Mouse (Mus musculus): ENCODE data around the gene Sephs1. TPM values are rescaled to one million over a fixed set of nuclear protein-coding genes. Genes with fewer than 3 reads are reported as not detected.

Gene Sephs1
- 10 to 100 TPM; 22.3 to 23.9 TPM for total RNA-seq (2021)

DNA sequence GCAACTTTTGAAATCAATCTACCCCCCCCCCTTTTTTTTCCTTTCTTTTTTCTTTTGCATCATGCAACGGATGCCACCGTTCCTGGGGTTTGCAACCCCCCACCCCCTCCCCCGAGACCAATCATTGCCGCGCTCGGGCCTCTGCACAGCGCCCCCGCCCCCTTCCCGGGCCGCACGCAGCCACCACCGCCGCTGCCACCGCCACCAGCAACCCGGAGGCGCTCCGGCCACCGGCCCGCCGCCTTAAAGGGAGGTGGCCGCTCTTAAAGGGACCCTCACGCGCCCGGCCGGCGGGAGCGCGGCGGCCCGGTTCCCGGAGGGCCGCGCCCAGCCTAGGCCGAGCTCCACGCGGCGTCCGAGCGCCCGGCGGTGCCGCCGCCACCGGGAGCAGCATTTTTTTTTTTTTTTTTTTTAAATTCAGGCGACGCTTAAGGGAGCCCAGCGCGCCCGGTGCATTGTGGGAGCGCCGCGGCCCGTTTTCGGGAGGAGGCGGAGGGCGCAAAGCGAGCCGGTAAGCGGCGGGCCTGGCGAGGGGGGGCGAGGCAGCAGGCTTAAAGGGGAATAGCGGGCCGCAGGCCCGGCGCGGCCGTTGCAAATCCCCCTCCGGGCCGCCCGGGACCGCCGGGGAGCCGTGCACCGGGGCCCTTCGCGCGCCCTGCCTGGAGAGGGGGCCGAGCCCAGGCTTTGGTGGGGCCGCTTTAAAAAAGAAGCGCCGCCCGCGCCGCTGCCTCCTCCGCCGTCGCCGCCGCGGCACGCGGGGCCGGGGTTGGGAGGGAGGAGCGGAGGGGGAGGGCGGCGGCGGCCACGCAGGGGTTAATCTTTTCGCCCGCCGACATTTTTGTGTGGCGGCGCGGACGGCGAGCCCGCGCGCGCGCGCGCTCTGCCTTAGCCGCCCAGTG, at the start of gene Sephs1:
TSS of gene Sephs1 (plus strand) at position 215 of the 899 bp plus-strand sequence.
- intact Hi-C loops (cut with DNase I) = no loop called here
- peak; percentile 84 to 88 for DNase-seq (ENCODE audit: low spot score in 2 of 2)

DNA sequence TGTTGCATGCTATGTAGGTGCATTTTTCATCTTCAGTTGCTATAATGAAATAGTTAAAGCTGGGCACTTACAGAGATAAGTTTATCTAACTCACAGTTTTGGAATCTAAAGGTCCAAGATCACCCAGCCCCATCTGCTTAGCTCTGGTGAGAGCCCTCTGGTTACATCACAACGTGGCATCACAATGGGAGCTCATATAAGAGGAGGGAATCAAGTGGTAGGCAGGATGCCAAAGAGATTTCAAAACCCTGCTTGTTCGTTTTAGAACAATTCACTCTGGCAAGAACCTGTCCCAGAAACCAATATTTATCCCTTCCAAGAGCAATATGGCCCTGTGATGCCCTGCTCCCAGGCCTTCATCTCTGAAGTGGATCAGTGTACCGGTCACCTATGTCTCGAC, 49.2 kb upstream of the Sephs1 start:
- intact Hi-C loops (cut with DNase I) = no loop called here
- no peak for DNase-seq (ENCODE audit: low spot score in 2 of 2)

DNA sequence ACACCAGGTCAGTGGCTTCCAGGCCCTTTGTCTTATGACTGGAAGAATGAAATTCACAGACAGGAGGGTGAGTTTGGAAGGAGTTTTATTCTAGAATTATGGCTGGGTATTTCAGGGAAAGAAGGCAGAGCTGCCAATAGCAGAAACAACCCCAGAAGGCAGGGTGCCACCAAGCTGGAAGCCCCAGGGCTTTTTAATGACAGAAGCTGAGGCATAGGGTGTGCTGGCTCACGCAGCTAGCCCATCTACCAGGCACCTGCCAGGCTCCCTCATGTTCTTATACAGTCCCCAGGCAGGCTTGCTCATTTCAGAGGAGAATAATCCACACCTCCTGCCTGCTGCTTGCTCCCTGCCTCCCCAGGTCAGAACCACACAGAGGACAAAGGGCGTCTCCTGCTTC, 31.9 kb upstream of the Sephs1 start:
- intact Hi-C loops (cut with DNase I) = no loop called here
- DNase-seq (ENCODE audit: low spot score in 2 of 2) = no peak

- DNase-seq (ENCODE audit: low spot score in 2 of 2) = no peak
- intact Hi-C loops (cut with DNase I) = no loop called here
Measured at GRCm38 (mm10) chr2:4857186-4857585, 24.2 kb upstream of the Sephs1 start.

GRCm38 (mm10) chr2:4858161-4858560, 23.2 kb upstream of the Sephs1 start:
- no peak for DNase-seq (ENCODE audit: low spot score in 2 of 2)
- intact Hi-C loops (cut with DNase I) = no loop called here

DNA sequence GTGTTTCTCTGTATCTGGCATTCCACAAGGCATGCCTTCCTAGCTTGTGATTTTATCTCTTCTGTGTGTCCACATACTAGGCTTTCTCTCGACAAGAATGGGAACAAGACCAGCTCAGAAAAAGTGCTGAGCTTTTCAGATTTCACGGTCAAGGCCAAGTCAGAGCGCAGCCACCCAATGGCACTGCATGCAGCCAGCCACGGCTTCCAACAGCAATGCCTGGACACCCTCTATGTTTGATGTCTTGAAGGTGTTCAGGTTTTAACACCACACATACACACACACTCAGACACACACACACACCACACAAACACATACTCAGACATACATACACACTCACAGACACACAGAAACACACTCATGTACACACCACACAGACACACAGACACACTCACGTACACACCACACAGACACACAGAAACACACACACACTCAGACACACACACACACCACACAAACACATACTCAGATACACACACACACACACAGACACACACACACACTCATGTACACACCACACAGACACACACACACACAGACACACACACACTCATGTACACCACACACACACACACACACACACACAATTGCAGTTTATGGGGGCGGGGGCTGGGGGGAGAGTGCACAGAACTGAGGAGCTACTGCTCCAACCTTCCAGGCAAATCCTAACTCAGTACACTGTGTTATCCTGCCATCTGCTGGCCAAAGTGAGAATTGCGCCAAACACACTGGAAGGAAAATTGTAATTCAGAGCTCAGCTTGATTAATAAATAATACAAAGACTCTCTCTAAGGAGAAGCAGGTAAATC, 17.2 kb upstream of the Sephs1 start:
- peak; percentile 46 to 77 for DNase-seq (ENCODE audit: low spot score in 2 of 2)
- intact Hi-C loops (cut with DNase I) = loop anchor here (2.0 to 5.0 kb wide), 2 partner anchors 212 to 365 kb away; partner anchors contain the start of gene Prpf18

DNA sequence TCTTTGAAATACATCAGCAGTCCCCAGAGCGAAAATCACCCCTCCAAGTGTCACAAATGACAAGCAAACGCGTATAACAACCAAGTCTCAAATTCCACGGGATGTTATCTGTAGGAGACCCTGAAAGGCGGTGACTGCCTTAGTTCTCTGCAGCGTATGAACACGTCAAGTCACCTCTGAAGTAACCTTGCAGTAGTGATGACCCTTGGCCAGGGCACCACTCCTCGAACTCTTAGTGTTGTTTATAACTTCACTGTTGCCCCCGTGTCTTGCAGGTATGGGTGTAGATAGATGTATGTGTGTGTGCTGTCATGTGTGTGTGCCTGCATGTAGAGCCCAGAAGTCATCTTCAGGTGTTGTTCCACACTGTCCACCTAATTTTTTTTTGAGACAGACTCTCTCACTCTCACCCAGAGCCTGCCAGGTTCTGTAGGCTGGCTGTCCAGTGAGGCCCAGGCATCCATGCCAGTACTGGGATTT, 16.5 kb upstream of the Sephs1 start:
- DNase-seq (ENCODE audit: low spot score in 2 of 2) = no peak
- intact Hi-C loops (cut with DNase I) = loop anchor here (2.0 to 5.0 kb wide), 2 partner anchors 213 to 366 kb away; partner anchors contain the start of gene Prpf18

DNA sequence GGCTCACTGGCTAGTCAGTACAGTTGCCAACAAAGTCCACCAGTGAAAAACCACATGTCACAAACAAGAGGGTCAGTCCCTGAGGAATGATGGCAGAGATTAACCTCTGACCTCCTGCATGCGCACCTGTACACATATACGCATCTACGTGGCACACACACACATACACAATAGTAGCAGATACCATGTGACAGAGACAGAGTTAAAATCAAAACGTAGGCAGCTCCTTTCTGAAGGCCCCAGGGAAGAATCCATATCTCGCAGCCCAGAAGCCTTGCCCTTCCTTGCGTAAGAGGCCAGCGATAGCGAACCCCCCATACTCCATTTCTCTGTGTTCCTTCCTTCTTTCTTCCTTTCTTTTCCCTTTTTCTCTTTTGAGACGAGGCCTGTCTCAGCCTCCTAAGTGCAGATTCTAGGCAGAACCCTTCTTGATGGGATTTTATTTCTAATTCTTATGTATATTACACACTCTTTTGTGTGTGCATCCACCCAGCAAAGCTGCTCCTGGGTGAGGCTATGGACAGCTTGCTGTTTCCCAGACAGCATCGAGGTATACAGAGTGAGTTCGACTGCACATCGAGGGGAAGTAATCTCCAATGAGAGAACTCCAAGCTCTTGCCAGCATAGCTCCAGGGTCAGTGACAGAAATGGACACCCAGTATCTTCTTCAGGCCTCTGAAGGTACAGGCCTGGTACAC, 13.2 kb upstream of the Sephs1 start:
- intact Hi-C loops (cut with DNase I) = no loop called here
- DNase-seq (ENCODE audit: low spot score in 2 of 2) = no peak

GRCm38 (mm10) chr2:4872740-4873139, 8.6 kb upstream of the Sephs1 start:
- intact Hi-C loops (cut with DNase I) = no loop called here
- DNase-seq (ENCODE audit: low spot score in 2 of 2) = no peak

DNA sequence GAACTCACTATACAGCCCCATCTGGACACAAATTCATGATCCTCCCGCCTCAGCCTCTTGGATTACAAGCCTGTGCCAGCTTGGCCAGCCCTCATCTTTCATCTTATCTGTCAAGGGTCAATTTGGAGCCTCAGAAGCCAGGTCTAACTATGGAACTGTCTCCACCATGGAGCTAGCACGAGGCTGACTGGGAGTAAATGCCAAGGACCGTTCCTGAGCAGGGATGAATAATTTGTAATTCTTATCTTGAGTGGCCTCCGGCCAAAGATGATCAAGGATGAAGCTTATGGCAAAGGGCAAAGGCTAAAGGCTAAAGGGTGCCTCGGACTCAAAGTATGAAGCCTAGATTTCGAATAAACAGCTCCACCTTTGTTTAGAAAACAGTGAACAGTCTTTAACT, 8.0 kb upstream of the Sephs1 start:
- intact Hi-C loops (cut with DNase I) = no loop called here

GRCm38 (mm10) chr2:4875090-4875489, 6.3 kb upstream of the Sephs1 start:
- no peak for DNase-seq (ENCODE audit: low spot score in 2 of 2)

More for the DNA sequence above, 8.0 kb upstream of the Sephs1 start:
- DNase-seq (ENCODE audit: low spot score in 2 of 2) = no peak

DNA sequence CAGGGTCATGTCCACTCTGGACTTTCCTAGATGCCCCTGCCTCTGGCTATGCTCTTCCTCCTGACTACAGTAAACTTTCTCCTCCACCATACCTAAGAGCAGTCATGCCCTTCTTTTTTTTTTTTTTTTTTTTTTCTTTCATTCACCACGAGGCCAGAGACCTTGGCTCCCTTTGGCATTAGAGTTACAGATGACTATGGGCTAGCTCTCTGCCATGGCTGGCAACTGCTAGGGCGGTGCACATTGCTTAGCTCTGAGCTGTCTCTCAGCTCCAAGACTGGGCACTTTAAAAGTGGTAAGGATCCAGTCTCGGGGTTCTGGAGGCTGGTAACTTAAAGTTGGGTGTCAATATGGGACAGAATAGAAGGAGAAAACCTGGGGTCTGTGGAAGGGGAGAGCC, 5.2 kb upstream of the Sephs1 start:
- intact Hi-C loops (cut with DNase I) = no loop called here
- DNase-seq (ENCODE audit: low spot score in 2 of 2) = no peak

More at GRCm38 (mm10) chr2:4875090-4875489, 6.3 kb upstream of the Sephs1 start:
- intact Hi-C loops (cut with DNase I) = no loop called here

GRCm38 (mm10) chr2:4880737-4881349, 521 bp upstream of the Sephs1 start:
- intact Hi-C loops (cut with DNase I) = no loop called here
- DNase-seq (ENCODE audit: low spot score in 2 of 2) = peak; percentile 31 to 41

DNA sequence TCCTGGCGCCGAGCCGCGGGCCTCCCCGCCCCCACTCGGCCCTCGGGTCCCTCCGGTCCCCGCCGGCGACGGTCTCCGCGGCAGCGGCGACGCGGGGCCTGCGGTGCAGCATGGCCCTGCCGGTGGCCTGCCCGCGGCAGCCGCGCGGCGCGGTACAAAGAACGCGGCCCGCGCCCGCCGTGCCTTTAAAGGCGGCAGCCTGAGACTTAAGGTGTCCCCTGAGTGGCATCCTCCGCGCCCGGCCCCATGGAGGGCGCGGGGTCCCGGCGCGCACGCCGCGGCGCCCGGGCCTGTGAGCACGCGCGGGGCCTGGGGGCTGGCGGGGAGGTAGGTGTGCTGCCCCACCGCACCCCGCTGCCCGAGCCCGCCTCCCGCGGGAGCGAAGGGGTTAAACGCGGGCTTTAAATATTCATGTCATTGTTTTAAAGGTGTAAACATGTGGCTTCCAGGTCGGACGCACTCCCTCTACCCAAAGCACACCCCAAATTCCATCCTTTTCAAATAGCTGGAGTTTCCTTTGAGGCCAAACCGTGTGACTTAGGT, 956 bp downstream of the Sephs1 start:
- no peak for DNase-seq (ENCODE audit: low spot score in 2 of 2)
- intact Hi-C loops (cut with DNase I) = no loop called here

- no peak for DNase-seq (ENCODE audit: low spot score in 2 of 2)
- intact Hi-C loops (cut with DNase I) = no loop called here
Measured at GRCm38 (mm10) chr2:4883009-4883704, 1.8 kb downstream of the Sephs1 start.

DNA sequence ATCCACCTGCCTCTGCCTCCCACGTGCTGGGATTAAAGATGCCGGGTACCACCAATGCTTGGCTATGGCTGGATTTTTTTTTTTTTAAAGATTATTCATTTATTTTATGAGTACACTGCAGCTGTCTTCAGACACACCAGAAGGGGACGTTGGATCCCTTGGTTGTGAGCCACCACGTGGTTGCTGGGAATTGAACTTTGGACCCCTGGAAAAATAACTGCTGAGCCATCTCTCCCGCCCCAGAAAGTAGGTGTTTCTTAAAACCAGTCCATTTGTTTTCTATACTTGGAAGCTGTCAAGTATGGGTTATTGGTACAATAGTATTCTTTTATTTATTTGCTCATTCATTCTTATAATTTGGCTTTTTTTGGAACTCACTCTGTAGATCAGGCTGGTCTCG, 5.5 kb downstream of the Sephs1 start:
- intact Hi-C loops (cut with DNase I) = no loop called here
- DNase-seq (ENCODE audit: low spot score in 2 of 2) = no peak

DNA sequence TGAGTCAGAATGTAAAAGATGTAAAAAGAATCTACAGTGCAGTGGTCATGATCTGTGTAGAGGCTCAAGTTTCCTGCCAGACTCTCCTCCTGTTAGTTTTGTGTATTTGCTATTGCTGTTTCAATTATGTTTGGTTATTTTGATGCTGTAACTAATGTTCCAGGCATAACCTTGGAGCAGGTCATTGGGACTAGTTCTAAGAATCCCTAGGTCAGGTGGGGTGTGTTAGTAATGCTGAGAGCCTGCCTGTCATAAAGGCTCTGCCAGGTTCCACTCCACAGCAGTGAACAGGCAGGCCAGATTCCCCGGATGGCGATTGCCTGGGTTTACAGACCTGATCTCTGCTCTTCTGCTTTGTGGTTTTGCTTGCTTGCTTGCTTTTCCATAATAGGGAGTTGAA, 14.2 kb downstream of the Sephs1 start:
- no peak for DNase-seq (ENCODE audit: low spot score in 2 of 2)
- intact Hi-C loops (cut with DNase I) = no loop called here

DNA sequence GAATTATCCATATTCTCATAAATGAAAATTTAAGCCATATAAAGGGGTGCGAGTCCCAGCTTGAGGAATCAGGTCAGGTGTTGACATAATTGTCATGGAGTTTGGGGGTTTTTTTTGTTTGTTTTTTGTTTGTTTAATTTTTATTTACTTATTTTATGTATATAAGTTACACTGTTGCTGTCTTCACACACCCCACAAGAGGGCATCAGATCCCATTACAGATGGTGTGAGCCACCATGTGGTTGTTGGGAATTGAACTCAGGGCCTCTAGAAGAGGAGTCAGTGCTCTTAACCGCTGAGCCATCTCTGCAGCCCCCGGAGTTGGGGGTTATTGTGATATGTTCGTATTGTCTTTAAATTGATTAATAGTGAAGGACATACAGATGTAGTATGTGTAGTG, 15.6 kb downstream of the Sephs1 start:
- intact Hi-C loops (cut with DNase I) = no loop called here

GRCm38 (mm10) chr2:4900624-4901023, 19.3 kb downstream of the Sephs1 start:
- DNase-seq (ENCODE audit: low spot score in 2 of 2) = no peak
- intact Hi-C loops (cut with DNase I) = no loop called here

More for the DNA sequence above, 15.6 kb downstream of the Sephs1 start:
- no peak for DNase-seq (ENCODE audit: low spot score in 2 of 2)
